Mouse (Mus musculus) brain, embryonic 14.5 days (tissue): ENCODE measurements at regions not wholly inside any gene's neighbourhood (a gene's known extent, or its start where the extent isn't known, plus 50 kb on each side); places are given as distances from the start of the nearest gene placed in this dataset.

Experiments used
- DNase-seq: peaks from one replicate; pipeline ENCODE4 v3.0.0-alpha.2; 2011; ENCODE audit warnings: low read depth
- CTCF ChIP-seq: fragments of 200-500 bp; IDR thresholded peaks from 2 replicates; pipeline ENCODE4 v1.5.1; 2012; ENCODE audit warnings: inconsistent platforms, mild to moderate bottlenecking, moderate library complexity, borderline replicate concordance; ENCODE audit not compliant: insufficient read depth, insufficient read length; ENCODE audit errors: extremely low read depth
- POLR2A ChIP-seq: fragments of 200-500 bp; IDR thresholded peaks from 2 replicates; pipeline ENCODE4 v1.6.1; 2012; ENCODE audit warnings: mild to moderate bottlenecking, inconsistent platforms, borderline replicate concordance; ENCODE audit not compliant: poor library complexity, insufficient read depth, insufficient read length, severe bottlenecking; ENCODE audit errors: extremely low read depth

DNA sequence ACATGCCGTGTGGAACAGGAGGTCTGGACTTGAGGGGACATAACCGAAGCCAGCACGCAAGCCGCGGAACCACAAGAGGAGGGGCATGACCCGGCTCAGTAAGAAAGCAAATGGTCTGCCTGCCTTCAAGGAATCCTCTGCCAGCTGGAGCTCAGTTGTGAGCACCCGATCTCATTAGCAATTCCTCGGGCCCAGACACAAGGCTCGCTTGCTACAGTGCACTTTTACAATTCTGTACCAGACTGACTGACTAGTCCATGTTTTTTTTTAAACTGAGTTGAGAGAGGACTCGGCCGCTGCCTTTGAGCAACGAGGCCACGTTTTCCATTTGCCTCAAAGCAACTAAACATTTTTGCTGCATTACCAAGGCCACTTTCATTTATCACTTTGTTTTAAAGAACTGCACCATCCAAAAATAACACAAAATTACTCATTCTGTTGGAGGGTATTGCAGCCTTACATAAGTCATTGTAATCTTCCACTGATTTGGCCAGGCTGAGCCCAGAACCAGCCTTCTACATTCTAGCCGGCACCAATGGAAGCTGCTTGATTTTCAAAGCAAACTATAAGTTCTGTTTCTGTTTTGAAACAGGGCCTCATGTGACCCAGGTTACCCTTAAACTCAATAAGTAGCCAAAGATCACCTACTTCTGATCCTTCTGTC is 245.9 kb upstream of the Tsc22d2 start:
- TF ChIP-seq POLR2A (no peak), CTCF (no peak)
- peak; percentile 88 for DNase-seq

DNA sequence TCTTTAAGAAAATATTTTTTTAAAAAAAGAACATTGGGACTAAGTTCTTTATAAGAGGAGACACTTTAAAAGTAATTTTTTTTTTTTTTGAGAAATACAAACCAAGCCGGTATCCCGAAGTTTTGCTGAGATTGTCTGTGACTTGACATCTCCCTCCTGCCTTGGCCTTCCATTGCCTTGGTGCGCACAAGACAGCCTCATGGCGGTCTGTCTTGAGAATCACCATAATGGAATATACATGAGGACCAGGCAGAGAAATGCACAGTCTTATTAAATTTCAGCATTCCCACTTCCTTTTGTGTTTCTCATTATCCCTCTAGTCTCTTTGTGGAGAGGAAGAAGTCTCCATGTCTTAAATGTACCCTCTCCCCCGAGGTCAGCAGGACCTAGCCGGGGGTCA is 244.7 kb upstream of the Tsc22d2 start:
- no peak for DNase-seq
- no peak for TF ChIP-seq CTCF

DNA sequence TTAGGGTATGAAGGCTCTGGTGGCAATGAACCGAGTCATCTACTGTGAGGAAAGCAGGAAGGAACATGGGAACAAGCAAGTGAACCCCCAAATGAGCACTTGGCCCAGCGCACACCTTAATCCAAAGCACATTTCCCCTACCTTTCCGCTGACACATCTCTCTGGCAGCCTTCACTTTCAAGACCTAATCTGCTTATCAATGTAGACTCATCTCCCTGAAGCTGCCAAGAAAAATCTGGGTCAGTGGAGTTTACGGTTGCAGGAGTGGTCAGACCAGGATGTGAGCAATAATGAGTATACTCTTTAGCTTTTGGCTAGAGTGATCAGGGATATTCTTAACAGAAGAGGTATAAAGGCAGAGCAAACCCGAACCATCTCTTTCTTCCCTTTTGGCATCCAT is 242.4 kb upstream of the Tsc22d2 start:
- TF ChIP-seq POLR2A = no peak
- no peak for TF ChIP-seq CTCF
- no peak for DNase-seq

DNA sequence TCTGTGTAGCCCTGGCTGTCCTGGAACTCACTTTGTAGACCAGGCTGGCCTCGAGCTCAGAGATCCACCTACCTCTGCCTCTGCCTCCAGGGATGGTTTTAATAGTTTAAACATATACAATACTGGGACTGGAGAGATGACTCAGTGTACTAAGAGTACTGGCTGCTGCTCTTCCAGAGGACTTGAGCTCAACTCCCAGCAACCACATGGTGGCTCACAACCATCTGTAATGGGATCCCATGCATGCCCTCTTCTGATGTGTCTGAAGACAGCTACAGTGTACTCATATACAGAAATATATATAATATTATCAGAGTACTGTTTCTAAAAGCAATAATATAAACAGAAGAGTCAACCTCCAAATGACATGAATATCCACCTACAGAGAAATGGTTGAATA is 240.7 kb upstream of the Tsc22d2 start:
- DNase-seq = no peak
- no peak for TF ChIP-seq CTCF
- no peak for TF ChIP-seq POLR2A

DNA sequence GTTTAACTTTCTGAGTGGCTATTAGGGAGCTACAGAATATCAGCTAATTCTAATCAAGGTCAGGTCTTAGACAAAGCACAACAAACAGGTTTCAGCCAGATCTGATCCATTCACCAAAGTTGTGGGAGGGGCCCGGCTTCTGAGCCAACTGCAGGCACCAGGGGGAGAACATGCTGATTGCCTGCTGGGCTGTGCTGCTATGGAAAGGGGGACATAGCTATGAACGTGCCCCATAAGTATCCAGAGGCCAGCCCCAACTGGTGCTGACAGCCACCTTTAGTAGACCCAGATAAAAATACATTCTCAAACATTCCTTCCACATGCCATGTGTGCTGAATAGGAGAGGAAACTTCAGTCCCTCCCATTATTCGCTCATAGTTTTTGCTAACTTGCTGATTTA is 232.8 kb upstream of the Tsc22d2 start:
- DNase-seq = no peak
- TF ChIP-seq POLR2A (no peak), CTCF (no peak)

DNA sequence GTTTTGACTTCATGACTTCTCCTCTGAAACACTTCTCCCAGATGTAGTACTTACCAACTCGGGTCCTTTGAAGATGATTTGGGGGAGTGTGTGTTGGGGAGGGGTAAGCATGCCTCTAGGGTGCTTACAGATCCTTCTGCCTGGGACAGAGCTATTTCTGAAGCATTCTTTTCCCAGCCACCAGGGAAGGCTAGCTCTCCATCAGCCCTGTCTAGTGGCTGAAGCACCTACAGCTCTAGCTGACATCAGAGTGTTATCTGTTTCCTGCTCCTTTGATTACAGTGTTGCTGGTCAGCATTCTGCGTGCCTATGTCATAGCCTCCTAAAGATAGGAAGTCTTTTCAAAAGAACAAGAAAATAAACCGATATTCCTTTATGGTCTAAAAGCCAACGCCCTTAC is 232.2 kb upstream of the Tsc22d2 start:
- no peak for TF ChIP-seq POLR2A
- DNase-seq = no peak

DNA sequence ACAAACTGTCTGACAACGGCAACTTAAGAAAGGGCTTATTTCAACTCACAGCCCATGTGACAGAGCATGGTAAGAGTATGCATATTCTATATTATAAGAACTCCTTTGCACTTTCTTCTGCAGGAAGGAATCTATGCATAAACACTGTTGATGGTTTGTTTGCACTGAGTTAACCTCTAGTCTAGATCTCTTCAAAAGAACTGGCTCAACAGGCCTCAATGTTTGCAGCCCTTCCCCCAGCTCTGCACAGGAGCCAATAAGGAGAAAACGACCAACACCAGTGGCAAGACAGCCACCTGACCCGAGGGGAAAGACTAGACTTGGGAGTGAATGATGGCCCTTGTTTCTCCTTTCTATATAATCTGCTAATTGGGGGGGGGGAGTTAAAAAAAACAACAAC is 231.2 kb upstream of the Tsc22d2 start:
- no peak for TF ChIP-seq POLR2A
- TF ChIP-seq CTCF = no peak
- no peak for DNase-seq

DNA sequence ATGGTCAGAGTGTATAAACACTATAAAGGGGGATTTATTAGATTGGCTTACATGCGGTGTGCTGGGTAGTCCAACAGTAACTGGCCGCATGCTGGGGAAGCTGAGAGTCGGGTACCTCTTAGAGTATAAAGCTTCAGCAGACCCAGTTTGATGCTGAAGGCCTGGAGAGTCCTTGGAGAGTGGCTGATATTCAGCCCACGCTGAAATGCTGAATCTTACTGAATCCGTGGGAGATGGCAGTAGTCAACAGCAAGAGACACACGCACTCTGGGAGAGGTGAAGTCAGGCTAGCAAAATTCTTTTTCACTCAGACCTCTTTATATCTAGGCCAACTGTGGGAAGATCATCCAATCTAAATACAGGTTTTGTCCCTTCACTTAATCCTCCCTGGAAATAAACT is 214.1 kb upstream of the Tsc22d2 start:
- TF ChIP-seq POLR2A = no peak
- no peak for TF ChIP-seq CTCF
- DNase-seq = no peak

DNA sequence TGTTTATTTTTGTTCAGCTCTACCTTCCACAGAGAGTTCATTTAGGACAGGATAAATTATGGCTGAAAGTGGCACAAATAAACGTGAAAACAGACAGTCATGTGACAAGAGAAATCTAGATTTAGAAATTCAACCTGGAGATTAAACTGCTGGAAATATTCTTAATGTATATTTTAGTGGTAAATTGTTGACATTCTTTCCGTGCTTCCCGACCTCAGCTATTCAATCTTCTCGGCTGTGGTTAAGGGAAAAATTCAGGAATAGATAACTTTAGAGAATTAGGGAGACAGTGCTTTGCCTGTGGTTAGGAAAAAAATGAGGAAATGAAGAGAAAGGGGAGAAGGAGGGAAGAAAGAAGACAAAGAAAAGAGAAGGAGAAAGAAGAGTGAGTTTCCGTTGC is 211.7 kb upstream of the Tsc22d2 start:
- DNase-seq = no peak
- TF ChIP-seq CTCF = no peak
- no peak for TF ChIP-seq POLR2A

DNA sequence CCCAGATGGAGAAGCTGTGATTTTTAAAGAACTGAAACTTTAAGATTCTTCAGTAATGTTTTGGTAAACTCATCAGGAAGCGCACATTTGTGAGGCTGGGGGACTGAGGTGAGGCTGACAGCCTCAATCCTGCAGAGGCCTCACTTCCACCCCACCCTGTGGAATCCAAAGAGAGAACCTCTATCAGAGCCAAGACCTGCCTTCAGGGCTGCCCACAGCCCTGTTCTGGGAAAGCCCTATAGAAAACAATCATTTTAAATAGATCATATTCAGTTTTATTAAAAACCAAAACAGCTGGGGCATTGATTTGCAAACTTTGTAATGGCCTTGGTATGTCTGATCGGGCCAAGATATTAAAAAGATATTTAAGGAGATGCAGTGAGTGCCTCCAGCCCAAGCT is 210.7 kb upstream of the Tsc22d2 start:
- no peak for DNase-seq
- TF ChIP-seq CTCF = no peak
- TF ChIP-seq POLR2A = no peak

DNA sequence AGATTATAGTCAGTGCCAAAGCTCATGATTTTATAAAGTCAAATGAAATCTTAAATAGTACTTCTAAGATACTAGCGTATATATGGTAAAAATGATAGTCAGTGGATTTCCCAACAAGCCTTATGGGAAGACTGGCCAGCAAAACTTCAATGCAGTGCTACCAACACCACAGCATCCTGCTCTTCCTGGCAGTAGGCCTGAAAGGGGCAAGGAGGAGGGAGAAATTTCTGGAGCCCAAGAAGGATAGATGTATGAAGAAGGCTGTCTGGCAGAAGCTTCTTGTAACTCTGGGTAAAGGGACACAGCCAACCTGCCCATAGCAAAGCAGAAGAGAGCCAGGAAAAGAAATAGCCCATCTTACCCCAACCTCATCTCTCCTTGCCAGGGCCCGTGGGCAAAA is 209.0 kb upstream of the Tsc22d2 start:
- no peak for DNase-seq
- TF ChIP-seq CTCF (no peak), POLR2A (no peak)

DNA sequence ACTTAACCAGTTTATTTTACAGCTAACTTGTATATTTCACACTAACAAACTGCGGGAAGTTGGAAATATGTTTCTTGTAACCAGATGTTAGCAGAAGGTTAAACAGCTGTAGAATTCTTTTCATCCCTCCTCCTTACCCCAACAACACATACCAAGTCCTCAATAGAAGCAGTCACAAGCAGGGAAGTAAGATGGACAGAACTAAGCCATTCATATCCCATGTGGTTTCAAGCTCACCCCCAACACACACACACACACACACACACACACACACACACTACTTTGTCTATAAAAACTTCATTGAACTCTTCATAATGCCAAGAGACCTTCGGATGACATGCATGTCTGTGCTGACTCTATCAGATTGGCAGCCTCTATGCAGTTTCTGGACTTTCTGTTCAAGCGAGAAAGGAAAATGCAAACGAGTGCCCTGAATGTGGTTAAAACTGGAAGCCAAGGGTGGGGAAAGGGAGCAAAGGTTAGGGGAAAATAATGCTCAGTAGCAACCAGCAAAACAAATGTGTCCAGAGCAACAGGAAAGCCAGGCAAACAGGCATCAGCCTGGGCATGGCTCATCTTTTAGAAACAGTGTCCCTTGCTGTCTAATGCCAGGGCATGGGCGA is 207.6 kb upstream of the Tsc22d2 start:
- DNase-seq = peak; percentile 27
- TF ChIP-seq POLR2A = no peak

DNA sequence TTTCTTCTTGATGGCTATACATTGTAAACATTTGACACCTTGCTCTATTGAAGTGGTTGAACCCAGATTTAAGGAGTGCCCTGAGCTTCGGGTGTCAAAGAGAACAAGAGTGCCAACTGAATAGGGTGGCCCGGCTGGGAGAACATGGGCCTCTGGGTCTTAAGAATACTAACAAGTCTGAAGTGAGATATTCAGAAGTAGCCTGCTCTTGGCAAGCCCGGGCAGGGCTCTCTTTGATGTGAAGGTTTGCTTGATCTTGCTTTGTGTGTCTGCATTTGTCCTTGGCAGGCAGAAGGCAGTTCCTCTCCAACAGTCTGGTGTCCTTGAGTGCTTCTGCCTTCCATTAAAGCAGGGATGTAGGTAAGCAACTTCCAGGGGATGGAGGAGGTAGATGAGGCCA is 203.5 kb upstream of the Tsc22d2 start:
- TF ChIP-seq CTCF (no peak), POLR2A (no peak)
- peak; percentile 15 for DNase-seq

DNA sequence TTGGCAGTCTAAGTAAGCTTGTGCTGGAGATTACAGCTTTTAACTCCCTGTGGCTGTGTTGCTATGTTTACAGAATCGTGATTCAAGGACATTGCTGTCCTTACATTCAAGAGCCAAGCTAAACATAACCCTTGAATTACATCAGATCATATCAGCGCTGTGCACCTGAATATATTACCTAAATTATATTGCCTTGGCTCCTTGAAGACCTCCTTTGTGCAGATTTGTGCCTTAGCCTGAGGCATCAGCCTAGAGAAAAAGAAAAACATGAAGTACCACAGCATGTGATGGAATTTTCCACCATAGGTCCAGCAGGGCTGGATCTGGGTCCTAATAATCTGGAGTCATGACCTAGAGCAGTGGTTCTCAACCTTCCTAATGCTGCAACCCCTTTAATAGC is 189.8 kb upstream of the Tsc22d2 start:
- no peak for DNase-seq
- TF ChIP-seq CTCF (no peak), POLR2A (no peak)
